Comparison of ENCODE assay signal across 40 mouse cellular contexts in genomic region chr17:34377450-34378209, GRCm38 (mm10). TPM values are rescaled to one million over a fixed set of nuclear protein-coding genes. Genes with fewer than 3 reads are reported as not detected.
DNase-seq lines count a peak whose midpoint lies in the region; ATAC-seq and TF ChIP-seq lines count a peak whose summit lies in the region.
"Had no signal": no experiment of that assay in that cellular context is flagged by ENCODE, and none has a peak within 500 bp of the region (broad histone marks: within the 10 kb centered on the region; RNA-seq: fewer than 3 reads in every experiment).

No protein-coding gene starts in this region.

- H3K27me3 ChIP-seq in liver, postnatal 0 days (ENCODE audit: insufficient read depth, low read length) = 0 out of 2 replicates have a peak, but pooled peaks cover 4% of the 10 kb centered on the region
- no peaks in the 10 kb centered on the region; the same call in none of the 2 replicates for H3K27me3 ChIP-seq in liver, embryonic 11.5 days (replicated peaks; ENCODE audit: control insufficient read depth, insufficient read depth, low read length)
- peaks cover 39% of the 10 kb centered on the region for H3K27me3 ChIP-seq in Patski
- H3K27me3 ChIP-seq: forebrain, embryonic 13.5 days; hindbrain, embryonic 12.5 days; kidney, embryonic 15.5 days; limb, embryonic 15.5 days; midbrain, embryonic 13.5 days; neural tube, embryonic 15.5 days; stomach, embryonic 15.5 days had no signal

- H3K9ac ChIP-seq in liver, postnatal 0 days (replicated peaks) = no peak overlapping the region
- H3K9ac ChIP-seq in liver, embryonic 11.5 days (ENCODE audit: low read depth, low read length) = no peak overlapping the region
- H3K9ac ChIP-seq: forebrain, embryonic 13.5 days; hindbrain, embryonic 12.5 days; kidney, embryonic 15.5 days; limb, embryonic 15.5 days; liver, embryonic 14.5 days; lung, embryonic 14.5 days; midbrain, embryonic 13.5 days; neural tube, embryonic 15.5 days; stomach, embryonic 15.5 days had no signal

- H3K4me3 ChIP-seq in liver, postnatal 0 days (ENCODE audit: low read depth, low read length) = no peak overlapping the region
- H3K4me3 ChIP-seq in liver, embryonic 11.5 days (ENCODE audit: low read depth, low read length) = no peak overlapping the region
- H3K4me3 ChIP-seq: forebrain, embryonic 13.5 days; hindbrain, embryonic 12.5 days; kidney, embryonic 15.5 days; limb, embryonic 10.5 days; limb, embryonic 15.5 days; megakaryocyte, embryonic 14.5 days; midbrain, embryonic 13.5 days; neural tube, embryonic 15.5 days; stomach, embryonic 15.5 days had no signal

- WGBS in liver, postnatal 0 days (ENCODE audit: insufficient replicate concordance) = 39% methylated on average over 6 of the region's 6 CpGs
- WGBS in liver, embryonic 11.5 days = 52% methylated on average over 6 of the region's 6 CpGs

- no peak for ATAC-seq in liver, postnatal 0 days
- no peak for ATAC-seq in liver, embryonic 11.5 days (replicated peaks; ENCODE audit: low FRiP score)
- ATAC-seq in Patski = no peak
- peak; percentile 23; the same call in 1 of the 2 replicates for ATAC-seq in megakaryocyte progenitor cell, adult 5-6 weeks (replicated peaks; ENCODE audit: poor library complexity)
- ATAC-seq: forebrain, embryonic 13.5 days; midbrain, embryonic 13.5 days had no signal

- no peak overlapping the region for H3K27ac ChIP-seq in liver, postnatal 0 days (ENCODE audit: low read depth)
- no peak overlapping the region for H3K27ac ChIP-seq in liver, embryonic 11.5 days (ENCODE audit: low read depth, low read length)
- H3K27ac ChIP-seq: forebrain, embryonic 13.5 days; hindbrain, embryonic 12.5 days; kidney, embryonic 15.5 days; limb, embryonic 10.5 days; limb, embryonic 15.5 days; liver, embryonic 14.5 days; midbrain, embryonic 13.5 days; neural tube, embryonic 15.5 days; stomach, embryonic 15.5 days had no signal

- no peak for TF ChIP-seq EP300 in liver, postnatal 0 days (IDR thresholded peaks at IDR 0.05; ENCODE audit: low read depth)

- CTCF ChIA-PET in Patski (lab: Charles Lee) = no interaction called here

- intact Hi-C loops in gastrocnemius, postnatal 14 days (cut with DNase I; ENCODE audit: low total_unique reads) = no loop called here

- no peak overlapping the region for H3K4me2 ChIP-seq in liver, postnatal 0 days (ENCODE audit: low read depth, low read length)
- H3K4me2 ChIP-seq in liver, embryonic 11.5 days = no peak overlapping the region
- H3K4me2 ChIP-seq: forebrain, embryonic 13.5 days; hindbrain, embryonic 12.5 days; kidney, embryonic 15.5 days; limb, embryonic 15.5 days; lung, embryonic 14.5 days; midbrain, embryonic 13.5 days; neural tube, embryonic 15.5 days; stomach, embryonic 15.5 days had no signal

- POLR2A ChIA-PET in Patski (lab: Charles Lee) = no interaction called here

- H3K9me3 ChIP-seq in liver, postnatal 0 days (ENCODE audit: low read length) = no peaks in the 10 kb centered on the region
- no peaks in the 10 kb centered on the region for H3K9me3 ChIP-seq in liver, embryonic 11.5 days (ENCODE audit: control insufficient read depth, low read length)
- H3K9me3 ChIP-seq: forebrain, embryonic 13.5 days; hindbrain, embryonic 12.5 days; kidney, embryonic 15.5 days; limb, embryonic 10.5 days; limb, embryonic 15.5 days; midbrain, embryonic 13.5 days; neural tube, embryonic 15.5 days; stomach, embryonic 15.5 days had no signal

- no peaks in the 10 kb centered on the region for H3K36me3 ChIP-seq in liver, postnatal 0 days (replicated peaks; ENCODE audit: insufficient read depth, low read length)
- H3K36me3 ChIP-seq in liver, embryonic 11.5 days (ENCODE audit: control insufficient read depth, insufficient read depth, low read length) = no peaks in the 10 kb centered on the region
- H3K36me3 ChIP-seq: hindbrain, embryonic 12.5 days; kidney, embryonic 15.5 days; limb, embryonic 10.5 days; limb, embryonic 15.5 days; midbrain, embryonic 13.5 days; neural tube, embryonic 15.5 days; stomach, embryonic 15.5 days had no signal

- TF ChIP-seq CTCF in liver, postnatal 0 days (IDR thresholded peaks at IDR 0.05; ENCODE audit: low read depth) = peak; percentile 32; the same call in 1 of the 2 replicates
- peak; percentile 26 for TF ChIP-seq CTCF in Patski (IDR thresholded peaks at IDR 0.05)

- no peaks in the 10 kb centered on the region for H3K4me1 ChIP-seq in liver, postnatal 0 days (ENCODE audit: insufficient read depth)
- no peaks in the 10 kb centered on the region for H3K4me1 ChIP-seq in liver, embryonic 11.5 days (replicated peaks; ENCODE audit: control insufficient read depth, insufficient read depth, low read length)
- H3K4me1 ChIP-seq: hindbrain, embryonic 12.5 days; kidney, embryonic 15.5 days; limb, embryonic 10.5 days; limb, embryonic 15.5 days; midbrain, embryonic 13.5 days; neural tube, embryonic 15.5 days; stomach, embryonic 15.5 days had no signal

- DNase-seq in adrenal gland, postnatal 10 days = peak; percentile 8
- DNase-seq in adrenal gland, postnatal 4 days (ENCODE audit: low spot score in 2 of 2) = no peak
- no peak for DNase-seq in liver, postnatal 0 days
- DNase-seq in liver, embryonic 11.5 days (ENCODE audit: low spot score) = no peak
- no peak for DNase-seq in Patski (ENCODE audit: low read depth, low spot score)
- no peak for DNase-seq in gastrocnemius, postnatal 14 days
- no peak for DNase-seq in lung, postnatal 14 days
- DNase-seq: adrenal gland, postnatal 25 days; cerebellum, adult 18-20 months; cerebellum, postnatal 14 days; gastrocnemius, postnatal 36 days; heart, postnatal 14 days; kidney, adult 18-20 months; kidney, postnatal 36 days; lung, embryonic 14.5 days; lung, postnatal 36 days; right cerebral cortex, adult 18-20 months; thymus, adult 18-20 months; thymus, postnatal 25 days had no signal

- in situ Hi-C loops in Patski (cut with MboI; ENCODE audit: low pct_unique_long_range_greater_than_20kb) = no loop called here

RNA-seq across cellular contexts. Expression of gene Btnl1, which starts 0.7 kb away (rescaled TPM):
- total RNA-seq in adrenal gland, postnatal 10 days (2021) = not detected
- total RNA-seq in adrenal gland, postnatal 4 days (2021) = not detected
- polyA plus RNA-seq in liver, postnatal 0 days (2015; fragmentation: Nextera tagmentation; extraction: Ambion mirVana) = not detected in 2 replicates
- polyA plus RNA-seq in liver, embryonic 11.5 days (2014; fragmentation: Nextera tagmentation; extraction: Ambion mirVana) = not detected in 2 replicates
- polyA plus RNA-seq in Patski (2021) = not detected
- not detected in 2 replicates for total RNA-seq in megakaryocyte progenitor cell, adult 5-6 weeks (2015)
- total RNA-seq in megakaryocyte progenitor cell, adult 5-6 weeks (2017) = not detected in 2 replicates
- total RNA-seq in gastrocnemius, postnatal 14 days (2021) = not detected
- total RNA-seq: adrenal gland, postnatal 25 days; gastrocnemius, adult 18-20 months; gastrocnemius, postnatal 36 days; heart, adult 8-10 months; heart, postnatal 14 days; layer of hippocampus, adult 8-10 months; layer of hippocampus, postnatal 25 days; left cerebral cortex, postnatal 10 days; MEL had no signal
- polyA plus RNA-seq: brain, embryonic 14.5 days; embryonic facial prominence, embryonic 11.5 days; forebrain, embryonic 13.5 days; frontal cortex, adult 2 months; heart, embryonic 14.5 days; hindbrain, embryonic 12.5 days; kidney, embryonic 15.5 days; limb, embryonic 10.5 days; limb, embryonic 15.5 days; liver, embryonic 14.5 days; lung, embryonic 14.5 days; midbrain, embryonic 13.5 days; neural tube, embryonic 15.5 days had no signal

RNA-seq across cellular contexts. Expression of gene BC051142, which starts 21.0 kb away (rescaled TPM):
- 1 to 10 TPM; 1.5 to 3.6 TPM for total RNA-seq in adrenal gland, postnatal 10 days (2021)
- 1 to 10 TPM; 5.8 to 6.3 TPM for total RNA-seq in adrenal gland, postnatal 4 days (2021)
- polyA plus RNA-seq in liver, postnatal 0 days (2015; fragmentation: Nextera tagmentation; extraction: Ambion mirVana) = 0.08 TPM in 1 of 2 replicates, not detected in the other
- polyA plus RNA-seq in liver, embryonic 11.5 days (2014; fragmentation: Nextera tagmentation; extraction: Ambion mirVana) = 0.41 TPM in 1 of 2 replicates, not detected in the other
- not detected for polyA plus RNA-seq in Patski (2021)
- 1.7 and 4.5 TPM in 2 replicates for total RNA-seq in megakaryocyte progenitor cell, adult 5-6 weeks (2015)
- 1.0 and 2.4 TPM in 2 replicates for total RNA-seq in megakaryocyte progenitor cell, adult 5-6 weeks (2017)
- under 1 TPM in 1 of 2 experiments, not detected in 1; 0.21 TPM for total RNA-seq in gastrocnemius, postnatal 14 days (2021)
- total RNA-seq: gastrocnemius, adult 18-20 months; gastrocnemius, postnatal 36 days; MEL had no signal
- polyA plus RNA-seq: heart, embryonic 14.5 days had no signal

RNA-seq across cellular contexts. Expression of gene Btnl2, which starts 23.0 kb away (rescaled TPM):
- total RNA-seq in adrenal gland, postnatal 10 days (2021) = under 1 TPM; 0.48 to 0.66 TPM
- total RNA-seq in adrenal gland, postnatal 4 days (2021) = under 1 TPM; 0.45 TPM
- not detected in 2 replicates for polyA plus RNA-seq in liver, postnatal 0 days (2015; fragmentation: Nextera tagmentation; extraction: Ambion mirVana)
- polyA plus RNA-seq in liver, embryonic 11.5 days (2014; fragmentation: Nextera tagmentation; extraction: Ambion mirVana) = not detected in 2 replicates
- not detected for polyA plus RNA-seq in Patski (2021)
- not detected in 2 replicates for total RNA-seq in megakaryocyte progenitor cell, adult 5-6 weeks (2015)
- total RNA-seq in megakaryocyte progenitor cell, adult 5-6 weeks (2017) = not detected in 2 replicates
- total RNA-seq in gastrocnemius, postnatal 14 days (2021) = under 1 TPM; 0.39 to 0.42 TPM
- total RNA-seq: MEL had no signal
- polyA plus RNA-seq: forebrain, embryonic 13.5 days; frontal cortex, adult 2 months; heart, embryonic 14.5 days; hindbrain, embryonic 12.5 days; limb, embryonic 10.5 days; midbrain, embryonic 13.5 days; neural tube, embryonic 15.5 days had no signal

RNA-seq across cellular contexts. Expression of gene H2-Eb2, which starts 52.2 kb away (rescaled TPM):
- under 1 TPM; 0.21 to 0.39 TPM for total RNA-seq in adrenal gland, postnatal 10 days (2021)
- total RNA-seq in adrenal gland, postnatal 4 days (2021) = not detected
- polyA plus RNA-seq in liver, postnatal 0 days (2015; fragmentation: Nextera tagmentation; extraction: Ambion mirVana) = not detected in 2 replicates
- not detected in 2 replicates for polyA plus RNA-seq in liver, embryonic 11.5 days (2014; fragmentation: Nextera tagmentation; extraction: Ambion mirVana)
- not detected for polyA plus RNA-seq in Patski (2021)
- total RNA-seq in megakaryocyte progenitor cell, adult 5-6 weeks (2015) = 0.02 TPM in 1 of 2 replicates, not detected in the other
- total RNA-seq in megakaryocyte progenitor cell, adult 5-6 weeks (2017) = not detected in 2 replicates
- total RNA-seq in gastrocnemius, postnatal 14 days (2021) = not detected
- total RNA-seq: adrenal gland, postnatal 25 days; gastrocnemius, adult 18-20 months; gastrocnemius, postnatal 36 days; heart, adult 8-10 months; layer of hippocampus, adult 8-10 months; layer of hippocampus, postnatal 25 days; left cerebral cortex, postnatal 10 days; MEL had no signal
- polyA plus RNA-seq: embryonic facial prominence, embryonic 11.5 days; forebrain, embryonic 13.5 days; frontal cortex, adult 2 months; heart, embryonic 14.5 days; kidney, embryonic 15.5 days; limb, embryonic 10.5 days; limb, embryonic 15.5 days; liver, embryonic 14.5 days; lung, embryonic 14.5 days; midbrain, embryonic 13.5 days; stomach, embryonic 15.5 days had no signal
